Mouse (Mus musculus) thymus, postnatal 14 days (tissue): ENCODE results near the gene Erlec1.

Source experiments
- DNase-seq: peaks from one replicate; pipeline ENCODE4 v3.0.0; 2021

Gene Erlec1

DNA sequence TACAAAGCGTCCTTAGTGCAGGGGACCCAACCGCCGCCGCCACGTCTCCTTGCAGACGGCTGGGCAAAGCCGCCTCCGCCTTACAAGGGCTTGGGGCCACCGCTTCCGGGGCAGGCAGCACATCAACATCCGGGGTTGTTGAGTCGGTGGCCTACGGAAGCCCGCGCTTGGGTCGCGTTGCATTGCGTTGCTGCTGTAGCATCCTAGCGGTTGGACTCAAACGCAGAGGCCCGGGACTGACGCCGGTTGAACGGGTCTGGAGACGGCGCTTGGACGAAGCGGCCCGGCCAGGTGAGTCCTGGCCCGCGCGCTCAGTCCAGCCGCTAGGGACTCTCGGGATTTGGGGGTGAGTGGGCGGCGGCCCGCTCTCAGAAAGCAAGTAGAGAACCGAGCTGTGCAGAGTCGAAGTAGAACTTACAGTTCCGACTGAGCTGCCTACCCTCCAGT, at the start of gene Erlec1:
TSS of gene Erlec1 (minus strand) at position 57 of the 447 bp plus-strand sequence.
- peak; percentile 91 for DNase-seq

DNA sequence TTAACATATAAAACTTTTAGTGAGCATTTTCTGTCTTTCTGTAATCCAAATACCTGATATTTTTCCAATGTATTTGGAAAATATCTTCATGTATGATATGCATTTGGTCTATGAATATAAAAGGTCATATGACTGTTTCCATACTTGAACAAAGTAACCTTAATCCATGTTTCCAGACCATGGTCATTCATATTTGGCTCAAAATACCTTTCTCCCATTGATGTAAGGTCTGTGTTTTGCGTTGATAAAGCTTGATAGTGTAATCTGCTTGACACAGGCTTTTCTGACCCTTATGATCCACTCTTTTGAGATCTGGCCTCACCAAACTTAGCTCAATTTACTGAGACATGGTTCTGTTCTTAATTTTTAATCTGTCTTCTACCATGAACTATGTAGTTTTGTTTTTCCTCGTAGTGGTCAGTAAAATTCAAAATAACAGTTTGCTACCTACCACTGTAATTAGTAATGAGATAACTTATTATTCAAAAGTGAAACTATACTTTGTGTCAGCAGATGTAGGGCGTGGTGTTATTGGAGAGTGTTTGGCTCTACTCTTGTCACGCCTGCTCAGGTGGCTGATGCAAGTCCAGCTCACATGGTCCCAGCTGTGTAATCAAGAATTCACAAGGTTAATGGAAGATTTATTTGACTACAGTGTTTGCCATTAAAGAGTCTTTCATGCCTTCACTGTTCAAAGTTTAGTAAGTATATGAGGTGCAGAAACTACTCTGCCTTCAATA, 47.2 kb upstream of the Erlec1 start:
- DNase-seq = no peak

GRCm38 (mm10) chr11:31000028-31000427, 45.9 kb upstream of the Erlec1 start:
- no peak for DNase-seq

DNA sequence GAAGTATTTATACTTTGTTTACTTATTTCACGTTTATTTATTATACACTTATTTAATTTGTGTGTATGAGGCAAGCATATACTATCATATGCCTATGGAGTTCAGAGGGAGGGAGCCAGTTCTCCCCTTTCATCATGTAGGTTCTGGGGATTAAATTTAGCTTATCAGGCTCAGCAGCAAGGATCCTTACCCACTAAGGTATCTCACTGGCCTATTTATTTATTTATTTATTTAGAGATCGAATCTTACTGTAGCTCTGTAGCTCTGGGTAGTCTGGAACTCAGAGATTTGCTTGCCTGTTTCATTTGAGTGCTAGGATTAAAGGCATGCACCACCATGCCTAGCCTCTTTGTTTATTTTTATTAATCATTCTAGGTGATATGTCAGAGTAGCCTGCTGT, 44.6 kb upstream of the Erlec1 start:
- DNase-seq = no peak

DNA sequence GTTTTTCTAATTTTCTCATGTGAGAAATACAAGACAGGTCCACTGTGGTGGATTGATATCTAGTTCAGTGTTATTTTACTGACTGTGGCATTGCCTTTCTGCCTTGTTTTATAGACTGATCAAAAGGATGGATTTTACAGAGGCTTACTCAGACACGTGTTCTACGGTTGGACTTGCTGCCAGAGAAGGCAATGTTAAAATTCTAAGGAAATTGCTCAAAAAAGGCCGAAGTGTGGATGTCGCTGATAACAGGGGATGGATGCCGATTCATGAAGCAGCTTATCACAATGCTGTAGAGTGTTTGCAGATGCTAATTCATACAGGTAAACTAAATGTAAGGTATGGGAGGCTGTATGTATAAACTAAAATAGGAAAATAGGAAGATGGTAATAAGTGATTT, 44.1 kb upstream of the Erlec1 start:
- DNase-seq = no peak

DNA sequence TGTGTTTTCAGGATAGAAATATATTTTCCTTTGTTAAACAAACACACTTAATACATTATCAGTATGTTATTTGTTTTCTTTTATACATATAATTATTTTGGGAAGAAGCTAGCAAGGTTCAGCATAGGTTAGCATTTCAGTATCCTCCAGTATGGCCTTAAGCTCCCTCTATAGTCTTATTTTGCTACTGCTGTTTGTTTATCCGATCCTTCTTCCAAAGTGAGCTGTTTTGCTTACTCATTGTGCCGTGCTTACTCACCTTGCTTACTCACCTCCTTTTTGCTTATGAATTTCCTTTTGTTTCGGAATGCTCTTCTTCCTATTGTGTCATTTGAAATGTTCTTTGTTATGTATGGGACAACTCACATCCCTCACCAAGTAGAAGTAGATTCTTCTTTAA, 42.5 kb upstream of the Erlec1 start:
- DNase-seq = no peak

GRCm38 (mm10) chr11:30986625-30987017, 32.5 kb upstream of the Erlec1 start:
- DNase-seq = peak; percentile 8

DNA sequence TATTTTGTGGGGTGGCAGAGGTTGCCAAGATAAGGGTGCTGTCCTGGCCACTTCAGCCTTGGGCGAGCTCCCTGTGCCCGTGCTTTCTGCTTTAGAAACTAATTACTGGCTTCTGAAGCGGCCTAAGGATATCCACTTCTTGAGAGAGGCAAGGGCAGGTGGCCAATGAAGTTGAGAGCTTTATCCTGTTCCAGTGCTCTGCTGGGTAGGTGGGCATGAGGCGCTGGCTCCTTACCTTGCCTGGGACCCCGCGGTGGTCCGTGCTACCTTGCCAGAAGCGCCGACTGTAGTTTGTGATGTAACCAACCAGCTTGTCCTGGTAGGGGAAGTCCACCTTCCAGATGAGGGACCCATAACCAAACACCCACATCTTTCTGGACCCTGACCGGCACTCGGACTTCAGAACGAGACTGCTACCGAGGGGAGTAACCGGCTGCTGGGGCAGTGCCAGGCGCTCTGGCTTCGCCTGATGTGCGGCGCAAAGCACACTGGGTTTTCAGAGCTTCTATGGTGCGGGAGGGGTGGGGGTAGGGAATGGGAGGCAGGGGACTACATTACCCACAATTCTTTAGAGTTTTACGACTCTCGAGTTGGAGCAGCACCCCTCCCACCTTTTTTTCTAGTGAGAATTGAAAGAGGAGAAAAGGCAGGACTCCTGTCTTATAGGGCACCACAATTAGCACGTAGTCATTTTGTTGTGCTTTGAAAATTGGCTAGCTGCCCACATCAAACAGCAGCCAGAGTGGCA, 31.9 kb upstream of the Erlec1 start, which contains the start of gene Chac2:
TSS of gene Chac2 (minus strand) at position 474 of the 748 bp plus-strand sequence.
- DNase-seq = peak; percentile 80

- DNase-seq = no peak
Observed at GRCm38 (mm10) chr11:30985237-30985636, 31.1 kb upstream of the Erlec1 start.

DNA sequence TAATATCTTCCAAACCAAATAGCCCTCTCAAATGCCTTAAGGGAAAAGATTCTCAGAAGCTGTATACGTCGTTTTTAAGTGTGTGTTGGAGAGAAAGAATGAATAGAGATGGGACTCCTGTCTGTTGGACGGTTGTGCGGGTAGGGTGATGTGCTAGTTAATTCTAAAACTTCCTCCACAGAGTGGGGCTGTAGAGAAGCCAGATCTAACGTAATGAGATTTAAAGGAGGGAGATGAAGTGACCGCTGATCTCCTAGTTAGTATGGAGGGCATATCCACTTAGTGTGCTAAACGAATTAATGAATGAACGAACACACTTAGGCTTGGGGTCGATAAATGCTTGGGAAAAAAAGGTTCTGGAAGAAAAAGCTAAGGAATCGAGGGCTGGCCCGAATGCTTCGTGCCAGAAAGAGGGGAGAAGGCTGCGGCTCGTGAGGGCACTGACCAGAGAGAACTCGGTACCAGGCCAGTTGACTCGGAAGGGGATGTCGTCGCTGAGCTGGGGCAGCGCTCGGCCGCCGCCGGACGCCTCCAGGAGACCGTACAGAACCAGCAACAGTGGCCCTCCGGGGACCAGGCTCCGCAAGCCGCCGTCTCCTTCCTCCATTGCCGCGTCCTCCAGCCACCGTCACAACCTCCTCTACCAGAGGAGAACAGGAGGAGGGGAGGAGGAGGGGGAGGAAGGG, 523 bp downstream of the Erlec1 start:
- peak; percentile 70 for DNase-seq

- peak; percentile 7 for DNase-seq
Observed at GRCm38 (mm10) chr11:30952829-30953228, 1.3 kb downstream of the Erlec1 start.

DNA sequence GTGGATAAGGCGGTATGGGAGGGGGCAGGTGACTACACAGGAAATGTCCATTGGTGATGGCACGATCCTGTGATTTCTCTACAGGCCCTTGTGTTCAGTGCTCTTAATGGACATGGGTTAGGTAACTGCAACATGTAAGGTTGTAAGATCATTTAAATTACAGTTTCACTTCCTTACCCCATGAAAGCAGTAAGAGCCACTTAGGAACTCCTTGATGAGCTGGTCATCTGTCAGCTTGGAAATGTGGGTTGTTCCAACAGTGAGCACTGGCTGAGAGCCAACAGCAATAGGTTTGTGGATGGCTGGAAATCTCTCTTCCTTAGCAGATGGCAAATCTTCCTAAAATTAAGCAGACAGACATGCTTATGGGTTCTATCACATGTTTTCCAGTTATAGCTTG, 10.6 kb downstream of the Erlec1 start:
- DNase-seq = no peak

GRCm38 (mm10) chr11:30928498-30928897, 25.6 kb downstream of the Erlec1 start:
- no peak for DNase-seq

DNA sequence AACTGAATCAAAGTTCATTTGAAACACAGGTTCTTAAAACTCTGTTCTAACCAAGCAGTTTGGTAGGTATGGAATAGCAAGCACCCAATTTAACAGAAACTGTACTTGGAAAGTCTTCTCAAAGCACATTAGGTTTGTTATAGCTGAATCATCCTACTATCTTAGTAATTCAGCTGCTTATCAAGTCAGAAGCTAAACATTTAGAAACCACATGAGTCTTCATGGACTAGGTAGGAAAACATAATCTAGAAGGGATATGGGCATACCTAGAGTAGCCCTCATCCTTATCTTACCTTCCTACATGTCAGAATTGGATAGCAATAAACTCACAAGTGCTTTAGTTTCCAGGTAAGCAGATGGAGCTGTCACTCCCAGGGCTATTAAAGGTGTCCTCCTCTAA, 26.1 kb downstream of the Erlec1 start:
- DNase-seq = no peak

GRCm38 (mm10) chr11:30923283-30923682, 30.9 kb downstream of the Erlec1 start:
- DNase-seq = no peak

- DNase-seq = no peak
Observed at GRCm38 (mm10) chr11:30920641-30921040, 33.5 kb downstream of the Erlec1 start.

DNA sequence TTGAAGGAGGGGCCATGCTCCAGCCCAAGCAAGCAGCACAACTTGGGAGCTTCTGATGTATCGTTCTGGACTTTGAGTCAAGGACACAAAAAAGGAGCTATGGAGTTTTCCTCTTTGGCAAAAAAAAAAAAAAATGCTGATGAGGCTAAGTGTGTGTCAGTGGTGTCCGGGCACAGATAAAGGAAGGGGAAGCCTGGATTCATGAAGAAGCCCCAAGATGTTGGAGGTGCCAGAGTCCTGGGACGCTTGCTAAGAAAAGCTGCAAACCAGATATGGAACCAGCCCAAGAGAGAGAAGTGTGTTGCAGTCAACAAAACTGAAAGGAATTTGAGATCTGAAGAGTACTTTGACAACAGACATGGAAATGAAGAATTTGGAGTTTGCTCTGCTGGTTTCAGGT, 41.8 kb downstream of the Erlec1 start:
- no peak for DNase-seq

DNA sequence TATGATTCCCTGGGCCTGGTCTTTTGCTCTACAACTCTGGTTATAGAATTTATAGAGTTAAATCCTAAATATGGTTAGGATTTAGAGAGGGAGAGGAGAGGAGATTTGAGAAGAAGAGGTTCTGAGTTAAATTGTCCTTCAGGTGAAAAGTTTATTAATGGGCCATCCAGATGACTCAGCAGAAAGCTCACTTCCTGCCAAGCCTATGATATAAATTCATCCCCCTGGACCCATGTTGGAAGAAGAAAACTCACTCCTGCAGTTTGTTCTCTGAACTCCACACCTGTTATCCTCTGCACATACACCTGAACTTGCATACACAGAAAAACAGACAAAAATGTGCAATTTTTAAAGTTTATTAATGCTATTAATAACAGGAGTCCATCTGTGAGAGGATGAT, 54.8 kb downstream of the Erlec1 start:
- DNase-seq = no peak

DNA sequence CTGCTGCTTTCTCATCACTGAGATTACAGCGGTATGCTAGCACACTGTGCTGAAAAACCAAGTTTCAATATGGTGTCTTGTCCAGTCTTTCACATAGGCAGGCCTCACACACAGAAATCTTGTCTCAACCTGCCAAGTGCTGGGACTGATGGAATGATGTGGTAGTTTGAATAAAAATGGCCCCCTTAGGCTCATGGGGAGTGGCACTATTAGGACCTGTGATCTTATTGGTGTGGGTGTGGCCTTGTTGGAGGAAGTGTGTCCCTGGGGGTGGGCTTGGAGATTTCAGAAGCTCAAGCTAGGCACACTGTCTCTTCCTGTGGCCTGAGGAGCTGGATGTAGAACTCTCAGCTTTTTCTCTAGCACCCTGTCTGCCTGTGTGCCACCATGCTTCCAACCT, 57.9 kb downstream of the Erlec1 start:
- no peak for DNase-seq

GRCm38 (mm10) chr11:30888153-30888552, 66.0 kb downstream of the Erlec1 start:
- no peak for DNase-seq

DNA sequence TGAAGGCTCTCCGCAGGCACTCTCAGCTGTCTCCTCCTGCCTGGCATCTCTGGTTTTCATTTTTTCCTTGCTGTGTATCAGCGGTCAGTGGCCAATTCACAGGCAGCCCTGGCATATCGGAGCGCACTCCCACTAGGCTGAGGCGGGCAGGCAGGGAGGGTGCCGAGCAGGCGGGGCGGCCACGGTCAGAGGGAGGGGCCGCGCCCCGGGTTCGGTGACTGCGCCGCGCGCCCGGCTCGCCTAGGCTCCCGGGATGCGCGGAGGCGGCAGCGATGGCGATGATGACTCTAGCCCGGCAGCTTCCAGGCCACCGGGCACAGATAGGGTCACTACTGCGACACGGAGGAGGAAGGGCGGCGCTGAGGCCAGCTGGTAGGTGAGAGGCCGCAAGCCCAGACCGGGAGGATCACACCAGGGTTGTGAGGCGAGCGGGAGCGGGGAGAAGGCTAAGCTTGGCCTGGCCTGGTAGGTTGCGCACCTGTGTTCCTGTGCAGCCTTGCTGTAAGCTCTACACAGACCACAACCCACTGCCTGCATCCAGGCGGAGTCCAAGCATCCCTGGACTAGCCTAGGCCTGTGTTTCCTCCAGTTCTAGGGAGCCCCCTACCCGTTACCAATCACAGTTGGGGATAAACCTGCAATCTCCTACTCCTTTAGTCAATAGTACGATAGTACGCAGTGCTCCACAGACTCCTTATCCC, 68.8 kb downstream of the Erlec1 start, which contains the start of the genes Gpr75 and Asb3:
TSS of gene Gpr75 (plus strand) at position 188 of the 701 bp plus-strand sequence.
TSS of gene Asb3 (plus strand) at position 246 of the 701 bp plus-strand sequence.
- DNase-seq = peak; percentile 4
